Mouse (Mus musculus): ENCODE measurements around the gene Arid4b. TPM values are rescaled to one million over a fixed set of nuclear protein-coding genes. Genes with fewer than 3 reads are reported as not detected.

Arid4b gene
- total and polyA plus RNA-seq, 2 experiments from 2014 or later = 21.9 to 30.9 TPM

DNA sequence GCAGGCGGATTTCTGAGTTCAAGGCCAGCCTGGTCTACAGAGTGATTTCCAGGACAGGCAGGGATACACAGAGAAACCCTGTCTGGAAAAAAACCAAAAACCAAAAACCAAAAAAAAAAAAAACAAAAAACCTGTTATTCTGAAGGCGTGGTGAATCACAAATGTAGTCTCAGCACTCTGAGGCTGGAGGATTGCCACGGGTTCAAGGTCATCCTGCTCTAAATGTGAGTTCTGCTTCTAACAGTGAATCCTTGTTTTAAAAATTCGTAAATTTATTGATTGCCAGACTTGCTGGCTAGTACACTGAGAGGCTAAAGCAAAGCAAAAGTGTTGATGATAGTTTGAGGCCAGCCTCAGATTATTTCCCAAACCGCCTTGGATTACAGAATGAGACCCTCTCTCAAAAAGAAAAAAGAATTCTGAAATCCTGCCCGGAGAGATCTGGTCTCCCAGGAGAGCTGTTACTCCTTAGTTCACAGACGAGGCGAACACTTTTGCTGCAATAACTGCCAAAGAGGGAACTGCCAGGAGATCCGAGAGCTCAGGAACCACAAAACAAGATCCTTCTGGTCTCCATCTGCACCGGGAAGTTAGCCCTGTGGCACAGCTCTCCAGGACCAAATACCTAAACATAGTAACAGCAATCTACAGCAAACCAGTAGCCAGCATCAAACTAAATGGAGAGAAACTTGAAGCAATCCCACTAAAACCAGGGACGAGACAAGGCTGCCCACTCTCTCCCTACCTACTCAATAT lies 27.0 kb upstream of the Arid4b start:
- no peak for ATAC-seq (ENCODE audit: insufficient read depth, low read depth)

GRCm38 (mm10) chr13:14038911-14039291 lies 24.1 kb upstream of the Arid4b start:
- H3K4me1 ChIP-seq (ENCODE audit: control insufficient read depth, insufficient read depth) = peaks cover 17% of the 10 kb centered on the region
- no peaks in the 10 kb centered on the region for H3K9me3 ChIP-seq (replicated peaks; ENCODE audit: control insufficient read depth, low read length)
- H3K4me3 ChIP-seq (ENCODE audit: low read depth, low read length) = peak overlapping the region; percentile 90
- TF ChIP-seq EP300 (IDR thresholded peaks at IDR 0.05; ENCODE audit: low read depth) (no peak), CTCF (IDR thresholded peaks at IDR 0.05; ENCODE audit: low read depth) (no peak)
- peak overlapping the region; percentile 87 for H3K9ac ChIP-seq (replicated peaks; ENCODE audit: low read depth, low read length)
- no peak for ATAC-seq (ENCODE audit: insufficient read depth, low read depth)
- peak overlapping the region; percentile 99 for H3K27ac ChIP-seq (ENCODE audit: low read depth)
- H3K36me3 ChIP-seq (replicated peaks; ENCODE audit: control insufficient read depth, insufficient read depth, low read length) = no peaks in the 10 kb centered on the region
- H3K4me2 ChIP-seq (ENCODE audit: low read depth, low read length) = peak overlapping the region; percentile 75
- WGBS = 1% methylated on average over 8 of the region's 8 CpGs
- H3K27me3 ChIP-seq (ENCODE audit: control insufficient read depth, insufficient read depth, low read length) = no peaks in the 10 kb centered on the region
- DNase-seq (ENCODE audit: low spot score) = no peak

More for the DNA sequence above, 27.0 kb upstream of the Arid4b start:
- Histone ChIP-seq H3K4me2 (ENCODE audit: low read depth, low read length) (no peak overlapping the region), H3K27ac (ENCODE audit: low read depth) (no peak overlapping the region), H3K4me3 (ENCODE audit: low read depth, low read length) (no peak overlapping the region), H3K27me3 (ENCODE audit: control insufficient read depth, insufficient read depth, low read length) (no peaks in the 10 kb centered on the region), H3K4me1 (ENCODE audit: control insufficient read depth, insufficient read depth) (peaks cover 18% of the 10 kb centered on the region), H3K9ac (replicated peaks; ENCODE audit: low read depth, low read length) (no peak overlapping the region), H3K9me3 (replicated peaks; ENCODE audit: control insufficient read depth, low read length) (no peaks in the 10 kb centered on the region), H3K36me3 (replicated peaks; ENCODE audit: control insufficient read depth, insufficient read depth, low read length) (no peaks in the 10 kb centered on the region)
- TF ChIP-seq CTCF (IDR thresholded peaks at IDR 0.05; ENCODE audit: low read depth) = no peak
- WGBS = 86% methylated on average over 11 of the region's 11 CpGs
- DNase-seq (ENCODE audit: low spot score) = no peak

DNA sequence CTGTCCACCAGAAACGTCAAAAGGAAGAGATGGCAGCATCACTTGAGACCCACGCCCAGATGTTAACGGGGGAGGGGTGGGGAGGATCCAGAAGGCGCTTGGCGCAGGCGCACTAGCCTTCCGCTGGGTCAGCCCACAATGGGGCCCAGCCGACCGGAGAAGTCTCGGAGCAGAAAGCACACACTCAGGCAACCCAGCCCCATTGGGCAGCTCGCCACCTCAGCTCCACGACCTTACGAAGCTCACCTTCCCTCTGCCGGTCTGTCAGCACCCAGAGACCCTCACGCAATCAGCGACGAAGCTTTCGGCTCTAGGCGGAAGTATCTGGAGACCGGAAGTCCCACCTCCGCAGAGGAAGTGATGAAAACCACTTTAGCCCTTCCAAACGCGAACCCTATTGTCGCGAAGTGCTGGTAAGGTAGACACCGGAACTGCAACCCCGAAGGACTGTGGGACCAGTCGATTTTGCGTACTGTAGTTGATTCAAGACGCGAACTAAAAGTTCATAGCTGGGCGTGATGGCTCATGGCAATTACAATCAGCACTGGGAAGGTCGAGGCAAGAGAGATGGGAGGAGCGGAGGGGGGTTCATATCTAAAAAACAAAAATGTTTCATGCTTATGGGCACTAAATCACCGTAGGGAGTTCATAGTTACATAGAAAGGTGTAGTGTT lies 23.6 kb upstream of the Arid4b start, which contains the start of gene Tbce:
TSS of gene Tbce (minus strand) at position 347 of the 674 bp plus-strand sequence.
- Histone ChIP-seq H3K4me3 (ENCODE audit: low read depth, low read length) (peak within 1 kb of the TSS; percentile 90), H3K4me2 (ENCODE audit: low read depth, low read length) (peak within 1 kb of the TSS; percentile 75), H3K4me1 (ENCODE audit: control insufficient read depth, insufficient read depth) (peaks cover 12% of the 10 kb centered on the region), H3K9ac (replicated peaks; ENCODE audit: low read depth, low read length) (peak within 1 kb of the TSS; percentile 87), H3K9me3 (replicated peaks; ENCODE audit: control insufficient read depth, low read length) (no peaks in the 10 kb centered on the region), H3K27me3 (ENCODE audit: control insufficient read depth, insufficient read depth, low read length) (no peaks in the 10 kb centered on the region), H3K27ac (ENCODE audit: low read depth) (peak within 1 kb of the TSS; percentile 99), H3K36me3 (replicated peaks; ENCODE audit: control insufficient read depth, insufficient read depth, low read length) (no peaks in the 10 kb centered on the region)
- DNase-seq (ENCODE audit: low spot score) (peak; percentile 89), ATAC-seq (ENCODE audit: insufficient read depth, low read depth) (peak; percentile 93)
- WGBS = under 1% methylated on average over 35 of the region's 35 CpGs
- TF ChIP-seq CTCF (IDR thresholded peaks at IDR 0.05; ENCODE audit: low read depth) (0 out of 2 replicates have a peak, but pooled peaks have one; percentile 1), EP300 (IDR thresholded peaks at IDR 0.05; ENCODE audit: low read depth) (peak; percentile 73; the same call in 1 of the 2 replicates)

DNA sequence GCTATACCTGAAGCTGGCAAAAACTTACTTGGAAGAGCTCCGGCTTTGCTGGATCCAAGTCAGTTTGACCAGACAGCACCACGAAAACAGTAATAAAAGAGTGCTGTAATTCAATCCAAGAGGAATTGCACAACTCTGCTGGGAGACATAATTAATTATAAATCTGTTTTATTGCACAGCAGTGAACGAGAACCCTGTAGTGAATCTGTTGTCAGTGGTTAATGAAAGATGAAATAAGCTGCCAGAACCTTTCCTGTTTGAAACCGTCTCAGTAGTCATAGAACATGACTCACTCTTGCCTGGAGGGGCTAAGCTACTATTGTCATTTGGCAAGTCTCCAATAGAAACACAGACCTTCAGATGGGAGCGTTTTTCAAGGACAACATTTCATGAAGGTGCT lies 22.8 kb upstream of the Arid4b start:
- Histone ChIP-seq H3K36me3 (replicated peaks; ENCODE audit: control insufficient read depth, insufficient read depth, low read length) (no peaks in the 10 kb centered on the region), H3K4me1 (ENCODE audit: control insufficient read depth, insufficient read depth) (peaks cover 8% of the 10 kb centered on the region), H3K9me3 (replicated peaks; ENCODE audit: control insufficient read depth, low read length) (no peaks in the 10 kb centered on the region), H3K4me2 (ENCODE audit: low read depth, low read length) (peak overlapping the region; percentile 75), H3K9ac (replicated peaks; ENCODE audit: low read depth, low read length) (peak overlapping the region; percentile 87), H3K27ac (ENCODE audit: low read depth) (peak overlapping the region; percentile 99), H3K4me3 (ENCODE audit: low read depth, low read length) (peak overlapping the region; percentile 90), H3K27me3 (ENCODE audit: control insufficient read depth, insufficient read depth, low read length) (no peaks in the 10 kb centered on the region)
- ATAC-seq (ENCODE audit: insufficient read depth, low read depth) = no peak
- 30% methylated on average over 5 of the region's 5 CpGs for WGBS
- DNase-seq (ENCODE audit: low spot score) = peak; percentile 71
- no peak for TF ChIP-seq EP300 (IDR thresholded peaks at IDR 0.05; ENCODE audit: low read depth)
- TF ChIP-seq CTCF (IDR thresholded peaks at IDR 0.05; ENCODE audit: low read depth) = no peak

GRCm38 (mm10) chr13:14043851-14044250 lies 19.2 kb upstream of the Arid4b start:
- ATAC-seq (ENCODE audit: insufficient read depth, low read depth) (no peak), DNase-seq (ENCODE audit: low spot score) (no peak)
- peaks cover 7% of the 10 kb centered on the region; the same call in 1 of the 2 replicates for H3K36me3 ChIP-seq (replicated peaks; ENCODE audit: control insufficient read depth, insufficient read depth, low read length)
- no peaks in the 10 kb centered on the region for H3K27me3 ChIP-seq (ENCODE audit: control insufficient read depth, insufficient read depth, low read length)
- H3K27ac ChIP-seq (ENCODE audit: low read depth) = no peak overlapping the region
- TF ChIP-seq CTCF (IDR thresholded peaks at IDR 0.05; ENCODE audit: low read depth) (no peak), EP300 (IDR thresholded peaks at IDR 0.05; ENCODE audit: low read depth) (no peak)
- H3K9me3 ChIP-seq (replicated peaks; ENCODE audit: control insufficient read depth, low read length) = no peaks in the 10 kb centered on the region
- H3K4me1 ChIP-seq (ENCODE audit: control insufficient read depth, insufficient read depth) = peaks cover 1% of the 10 kb centered on the region
- no peak overlapping the region for H3K4me3 ChIP-seq (ENCODE audit: low read depth, low read length)
- no peak overlapping the region for H3K9ac ChIP-seq (replicated peaks; ENCODE audit: low read depth, low read length)
- no peak overlapping the region for H3K4me2 ChIP-seq (ENCODE audit: low read depth, low read length)
